Mouse (Mus musculus): ENCODE data around the gene Cux2. TPM values are rescaled to one million over a fixed set of nuclear protein-coding genes. Genes with fewer than 3 reads are reported as not detected.

Cux2 gene
- total and polyA plus RNA-seq, 3 experiments = 0.17 TPM; not detected in 2

DNA sequence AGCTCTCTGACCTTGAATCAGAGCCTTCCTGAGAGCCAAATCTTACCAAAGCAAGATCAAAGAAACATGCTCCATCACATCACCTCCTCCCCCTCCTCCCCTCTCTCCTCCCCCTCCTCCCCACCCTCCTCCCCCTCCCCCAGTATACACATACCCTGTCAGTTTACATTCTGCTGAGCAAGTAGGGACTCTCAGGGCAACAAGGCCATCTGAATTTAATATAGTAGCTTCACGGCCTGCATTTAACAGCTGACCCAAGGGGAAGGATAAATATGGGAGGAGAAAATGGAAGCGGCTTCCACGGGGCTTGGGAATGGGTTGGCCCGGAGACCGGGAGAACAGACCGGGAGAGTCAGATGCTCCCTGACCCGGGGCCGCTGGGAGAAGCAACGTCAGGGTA lies 32.1 kb downstream of the Cux2 start:
- DNase-seq (ENCODE audit: extremely low read depth) = no peak
- H3K27ac ChIP-seq (ENCODE audit: insufficient read depth, low read depth) = no peak overlapping the region
- H3K4me3 ChIP-seq (replicated peaks in 1 of 3; ENCODE audit: low read depth in 2 of 3, low read length in 2 of 3, poor library complexity in 1 of 3) = no peak overlapping the region
- no peak for TF ChIP-seq TCF12 (IDR thresholded peaks at IDR 0.05; ENCODE audit: low read depth, low read length)
- TF ChIP-seq SMC3 (IDR thresholded peaks at IDR 0.05; ENCODE audit: low read depth, low read length) = no peak
- TF ChIP-seq MYC (IDR thresholded peaks at IDR 0.05; ENCODE audit: low read depth, low read length) = no peak
- TF ChIP-seq CTCF (conservative IDR thresholded peaks at IDR 0.05 in 1 of 2, IDR thresholded peaks at IDR 0.05 in 1 of 2; ENCODE audit: low read depth in 2 of 2, low read length in 2 of 2) = no peak
- TF ChIP-seq USF1 (IDR thresholded peaks at IDR 0.05; ENCODE audit: low read depth, low read length) = no peak
- TF ChIP-seq POLR2AphosphoS2 (IDR thresholded peaks at IDR 0.05; ENCODE audit: low read depth, low read length) = no peak
- in situ Hi-C loops (cut with MboI; ENCODE audit: low pct_ligation_motif_present, low pct_unique_long_range_greater_than_20kb, low sequenced_read_pairs) (no loop called here), dilution Hi-C loops (cut with MboI; ENCODE audit: extremely low pct_ligation_motif_present, extremely low pct_unique_long_range_greater_than_20kb, low sequenced_read_pairs) (no loop called here)
- no peaks in the 10 kb centered on the region for H3K36me3 ChIP-seq (replicated peaks in 1 of 2; ENCODE audit: control insufficient read depth in 1 of 2, insufficient read depth in 1 of 2, low read length in 1 of 2)
- H3K79me2 ChIP-seq (replicated peaks; ENCODE audit: control insufficient read depth, extremely low read depth, insufficient read depth, poor library complexity, severe bottlenecking) = no peaks in the 10 kb centered on the region
- no peak overlapping the region for H3K9ac ChIP-seq (ENCODE audit: insufficient read depth, low read depth)
- peaks cover 87% of the 10 kb centered on the region for H3K27me3 ChIP-seq (replicated peaks)
- H3K4me1 ChIP-seq (ENCODE audit: control insufficient read depth in 1 of 2, insufficient read depth in 2 of 2) = peaks cover 0 to 8% of the 10 kb centered on the region in 2 experiments; a peak in 2 of 4 replicates
- no peak overlapping the region for H3K4me2 ChIP-seq (ENCODE audit: insufficient read depth, low read depth, poor library complexity, severe bottlenecking)
- peaks cover 18% of the 10 kb centered on the region for H3K9me3 ChIP-seq (replicated peaks; ENCODE audit: low read length)

GRCm38 (mm10) chr5:122017269-122017668 lies 32.6 kb downstream of the Cux2 start:
- H3K36me3 ChIP-seq (replicated peaks in 1 of 2; ENCODE audit: control insufficient read depth in 1 of 2, insufficient read depth in 1 of 2, low read length in 1 of 2) = no peaks in the 10 kb centered on the region
- H3K4me2 ChIP-seq (ENCODE audit: insufficient read depth, low read depth, poor library complexity, severe bottlenecking) = no peak overlapping the region
- TF ChIP-seq RAD21 (IDR thresholded peaks at IDR 0.05; ENCODE audit: low read depth, low read length) = no peak
- no peaks in the 10 kb centered on the region for H3K79me2 ChIP-seq (replicated peaks; ENCODE audit: control insufficient read depth, extremely low read depth, insufficient read depth, poor library complexity, severe bottlenecking)
- peaks cover 90% of the 10 kb centered on the region for H3K27me3 ChIP-seq (replicated peaks)
- in situ Hi-C loops (cut with MboI; ENCODE audit: low pct_ligation_motif_present, low pct_unique_long_range_greater_than_20kb, low sequenced_read_pairs) = no loop called here
- no peak overlapping the region for H3K27ac ChIP-seq (ENCODE audit: insufficient read depth, low read depth)
- dilution Hi-C loops (cut with MboI; ENCODE audit: extremely low pct_ligation_motif_present, extremely low pct_unique_long_range_greater_than_20kb, low sequenced_read_pairs) = no loop called here
- H3K9ac ChIP-seq (ENCODE audit: insufficient read depth, low read depth) = no peak overlapping the region
- DNase-seq (ENCODE audit: extremely low read depth) = no peak
- H3K4me3 ChIP-seq (replicated peaks in 1 of 3; ENCODE audit: low read depth in 2 of 3, low read length in 2 of 3, poor library complexity in 1 of 3) = no peak overlapping the region
- H3K4me1 ChIP-seq (ENCODE audit: control insufficient read depth in 1 of 2, insufficient read depth in 2 of 2) = peaks cover 0 to 8% of the 10 kb centered on the region in 2 experiments; a peak in 2 of 4 replicates
- H3K9me3 ChIP-seq (replicated peaks; ENCODE audit: low read length) = peaks cover 13% of the 10 kb centered on the region

DNA sequence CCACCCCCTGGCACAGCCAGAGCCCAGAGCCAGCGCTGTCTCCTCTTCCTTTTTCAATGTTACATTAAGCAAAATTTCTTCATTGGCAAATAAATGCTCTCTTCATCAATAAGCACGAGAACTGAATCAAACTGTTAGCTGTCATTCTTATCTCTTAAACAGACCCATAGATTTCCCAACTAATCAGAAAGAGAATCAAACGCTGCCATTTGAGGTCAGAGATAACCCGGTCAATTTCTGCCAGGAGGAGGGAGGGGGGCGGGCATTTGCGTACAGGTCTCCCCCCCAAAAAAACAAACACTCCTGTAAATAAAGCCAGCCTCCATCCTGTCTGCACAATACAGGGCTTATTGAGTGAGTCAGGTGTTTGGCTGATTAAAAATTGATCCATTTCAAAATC lies 33.2 kb downstream of the Cux2 start:
- TF ChIP-seq RCOR1 (conservative IDR thresholded peaks at IDR 0.05; ENCODE audit: low read depth, low read length) (no peak), UBTF (IDR thresholded peaks at IDR 0.05; ENCODE audit: low read depth, low read length) (no peak), NELFE (IDR thresholded peaks at IDR 0.05; ENCODE audit: low read depth, low read length) (no peak), ELF1 (IDR thresholded peaks at IDR 0.05; ENCODE audit: low read depth, low read length) (no peak), TCF12 (IDR thresholded peaks at IDR 0.05; ENCODE audit: low read depth, low read length) (no peak), SMC3 (IDR thresholded peaks at IDR 0.05; ENCODE audit: low read depth, low read length) (no peak), GABPA (IDR thresholded peaks at IDR 0.05; ENCODE audit: insufficient replicate concordance, low read depth, low read length) (no peak), MAFK (IDR thresholded peaks at IDR 0.05; ENCODE audit: insufficient replicate concordance, low read length) (no peak), JUND (conservative IDR thresholded peaks at IDR 0.05; ENCODE audit: low read depth, low read length) (no peak), HCFC1 (IDR thresholded peaks at IDR 0.05; ENCODE audit: low read depth, low read length) (no peak), USF2 (conservative IDR thresholded peaks at IDR 0.05; ENCODE audit: low read depth, low read length) (no peak), JUN (IDR thresholded peaks at IDR 0.05; ENCODE audit: insufficient read depth, low read depth, low read length) (no peak), NRF1 (IDR thresholded peaks at IDR 0.05; ENCODE audit: low read depth, low read length) (no peak), TBP (conservative IDR thresholded peaks at IDR 0.05; ENCODE audit: low read depth, low read length) (no peak), ZKSCAN1 (IDR thresholded peaks at IDR 0.05; ENCODE audit: borderline replicate concordance, low read depth, low read length) (no peak), POLR2A (IDR thresholded peaks at IDR 0.05; ENCODE audit: low read depth, low read length) (no peak), CTCF (conservative IDR thresholded peaks at IDR 0.05 in 1 of 2, IDR thresholded peaks at IDR 0.05 in 1 of 2; ENCODE audit: low read depth in 2 of 2, low read length in 2 of 2) (no peak), KAT2A (IDR thresholded peaks at IDR 0.05; ENCODE audit: insufficient replicate concordance, low read length) (no peak)
- Histone ChIP-seq H3K4me3 (replicated peaks in 1 of 3; ENCODE audit: low read depth in 2 of 3, low read length in 2 of 3, poor library complexity in 1 of 3) (no peak overlapping the region), H3K27me3 (replicated peaks) (peaks cover 93% of the 10 kb centered on the region), H3K9ac (ENCODE audit: insufficient read depth, low read depth) (no peak overlapping the region), H3K4me1 (ENCODE audit: control insufficient read depth in 1 of 2, insufficient read depth in 2 of 2) (peaks cover 0 to 8% of the 10 kb centered on the region in 2 experiments; a peak in 2 of 4 replicates), H3K27ac (ENCODE audit: insufficient read depth, low read depth) (no peak overlapping the region), H3K36me3 (replicated peaks in 1 of 2; ENCODE audit: control insufficient read depth in 1 of 2, insufficient read depth in 1 of 2, low read length in 1 of 2) (no peaks in the 10 kb centered on the region), H3K4me2 (ENCODE audit: insufficient read depth, low read depth, poor library complexity, severe bottlenecking) (no peak overlapping the region), H3K79me2 (replicated peaks; ENCODE audit: control insufficient read depth, extremely low read depth, insufficient read depth, poor library complexity, severe bottlenecking) (no peaks in the 10 kb centered on the region), H3K9me3 (replicated peaks; ENCODE audit: low read length) (peaks cover 7% of the 10 kb centered on the region)
- no peak for DNase-seq (ENCODE audit: extremely low read depth)
- in situ Hi-C loops (cut with MboI; ENCODE audit: low pct_ligation_motif_present, low pct_unique_long_range_greater_than_20kb, low sequenced_read_pairs) = no loop called here
- dilution Hi-C loops (cut with MboI; ENCODE audit: extremely low pct_ligation_motif_present, extremely low pct_unique_long_range_greater_than_20kb, low sequenced_read_pairs) = no loop called here
